Mouse (Mus musculus): Measurements from ENCODE around the gene Arg2. TPM values are rescaled to one million over a fixed set of nuclear protein-coding genes. Genes with fewer than 3 reads are reported as not detected.

Gene Arg2
- polyA plus RNA-seq, 1 experiment from 2014 or later, result 2.2 TPM

- H3K9me3 ChIP-seq (ENCODE audit: control insufficient read depth, low read length), result no peaks in the 10 kb centered on the region
- no peaks in the 10 kb centered on the region for H3K27me3 ChIP-seq (ENCODE audit: control insufficient read depth, insufficient read depth, low read length)
- no peak overlapping the region for H3K4me3 ChIP-seq (ENCODE audit: low read depth, low read length)
- no peak overlapping the region; the same call in 1 of the 2 replicates for H3K27ac ChIP-seq (replicated peaks)
- H3K4me1 ChIP-seq (replicated peaks; ENCODE audit: control insufficient read depth, insufficient read depth), result no peaks in the 10 kb centered on the region
- WGBS, result 84% methylated on average over 2 of the region's 2 CpGs
- TF ChIP-seq EP300 (optimal IDR thresholded peaks at IDR 0.05), result no peak
- peak; percentile 51 for TF ChIP-seq CTCF (IDR thresholded peaks at IDR 0.05; ENCODE audit: low read depth)
- ATAC-seq (ENCODE audit: low FRiP score, low TSS enrichment), result no peak
- H3K4me2 ChIP-seq (replicated peaks; ENCODE audit: low read depth), result no peak overlapping the region
- no peak overlapping the region for H3K9ac ChIP-seq (ENCODE audit: low read length)
- no peak for DNase-seq (ENCODE audit: low spot score)
- no peaks in the 10 kb centered on the region for H3K36me3 ChIP-seq (ENCODE audit: control insufficient read depth, insufficient read depth, low read length)
Measured at GRCm38 (mm10) chr12:79104544-79104943, 26.0 kb upstream of the Arg2 start.

GRCm38 (mm10) chr12:79105312-79105711, 25.3 kb upstream of the Arg2 start:
- 54% methylated on average over 5 of the region's 5 CpGs for WGBS
- H3K9ac ChIP-seq (ENCODE audit: low read length), result no peak overlapping the region

GRCm38 (mm10) chr12:79118991-79119390, 11.6 kb upstream of the Arg2 start:
- no peaks in the 10 kb centered on the region for H3K4me1 ChIP-seq (replicated peaks; ENCODE audit: control insufficient read depth, insufficient read depth)
- WGBS, result 84% methylated on average over 4 of the region's 4 CpGs
- H3K27me3 ChIP-seq (ENCODE audit: control insufficient read depth, insufficient read depth, low read length), result no peaks in the 10 kb centered on the region
- ATAC-seq (ENCODE audit: low FRiP score, low TSS enrichment), result peak; percentile 49
- no peak overlapping the region for H3K4me2 ChIP-seq (replicated peaks; ENCODE audit: low read depth)
- no peaks in the 10 kb centered on the region for H3K9me3 ChIP-seq (ENCODE audit: control insufficient read depth, low read length)
- H3K27ac ChIP-seq (replicated peaks), result no peak overlapping the region
- no peaks in the 10 kb centered on the region for H3K36me3 ChIP-seq (ENCODE audit: control insufficient read depth, insufficient read depth, low read length)
- TF ChIP-seq CTCF (IDR thresholded peaks at IDR 0.05; ENCODE audit: low read depth), result no peak
- TF ChIP-seq EP300 (optimal IDR thresholded peaks at IDR 0.05), result no peak
- H3K9ac ChIP-seq (ENCODE audit: low read length), result no peak overlapping the region
- no peak for DNase-seq (ENCODE audit: low spot score)
- no peak overlapping the region for H3K4me3 ChIP-seq (ENCODE audit: low read depth, low read length)

More at GRCm38 (mm10) chr12:79105312-79105711, 25.3 kb upstream of the Arg2 start:
- TF ChIP-seq EP300 (optimal IDR thresholded peaks at IDR 0.05), result no peak
- no peak for TF ChIP-seq CTCF (IDR thresholded peaks at IDR 0.05; ENCODE audit: low read depth)
- DNase-seq (ENCODE audit: low spot score) (no peak), ATAC-seq (ENCODE audit: low FRiP score, low TSS enrichment) (no peak)
- H3K9me3 ChIP-seq (ENCODE audit: control insufficient read depth, low read length), result no peaks in the 10 kb centered on the region
- no peak overlapping the region for H3K4me3 ChIP-seq (ENCODE audit: low read depth, low read length)
- H3K4me2 ChIP-seq (replicated peaks; ENCODE audit: low read depth), result no peak overlapping the region
- H3K36me3 ChIP-seq (ENCODE audit: control insufficient read depth, insufficient read depth, low read length), result no peaks in the 10 kb centered on the region
- H3K4me1 ChIP-seq (replicated peaks; ENCODE audit: control insufficient read depth, insufficient read depth), result no peaks in the 10 kb centered on the region
- no peak overlapping the region for H3K27ac ChIP-seq (replicated peaks)
- H3K27me3 ChIP-seq (ENCODE audit: control insufficient read depth, insufficient read depth, low read length), result no peaks in the 10 kb centered on the region

GRCm38 (mm10) chr12:79122820-79123219, 7.8 kb upstream of the Arg2 start:
- H3K36me3 ChIP-seq (ENCODE audit: control insufficient read depth, insufficient read depth, low read length), result no peaks in the 10 kb centered on the region
- no peak overlapping the region for H3K9ac ChIP-seq (ENCODE audit: low read length)
- WGBS, result 32% methylated on average over 3 of the region's 3 CpGs
- H3K27me3 ChIP-seq (ENCODE audit: control insufficient read depth, insufficient read depth, low read length), result no peaks in the 10 kb centered on the region
- H3K4me2 ChIP-seq (replicated peaks; ENCODE audit: low read depth), result no peak overlapping the region
- H3K4me1 ChIP-seq (replicated peaks; ENCODE audit: control insufficient read depth, insufficient read depth), result no peaks in the 10 kb centered on the region
- no peaks in the 10 kb centered on the region for H3K9me3 ChIP-seq (ENCODE audit: control insufficient read depth, low read length)
- H3K27ac ChIP-seq (replicated peaks), result no peak overlapping the region
- DNase-seq (ENCODE audit: low spot score) (no peak), ATAC-seq (ENCODE audit: low FRiP score, low TSS enrichment) (no peak)
- TF ChIP-seq CTCF (IDR thresholded peaks at IDR 0.05; ENCODE audit: low read depth), result peak; percentile 67
- no peak for TF ChIP-seq EP300 (optimal IDR thresholded peaks at IDR 0.05)
- no peak overlapping the region for H3K4me3 ChIP-seq (ENCODE audit: low read depth, low read length)

- TF ChIP-seq CTCF (IDR thresholded peaks at IDR 0.05; ENCODE audit: low read depth), result no peak
- no peak for TF ChIP-seq EP300 (optimal IDR thresholded peaks at IDR 0.05)
- ATAC-seq (ENCODE audit: low FRiP score, low TSS enrichment) (no peak), DNase-seq (ENCODE audit: low spot score) (no peak)
- H3K4me3 ChIP-seq (ENCODE audit: low read depth, low read length), result peak overlapping the region; percentile 43
- H3K27me3 ChIP-seq (ENCODE audit: control insufficient read depth, insufficient read depth, low read length), result peaks cover 2% of the 10 kb centered on the region; the same call in 1 of the 2 replicates
- no peaks in the 10 kb centered on the region for H3K4me1 ChIP-seq (replicated peaks; ENCODE audit: control insufficient read depth, insufficient read depth)
- no peaks in the 10 kb centered on the region for H3K9me3 ChIP-seq (ENCODE audit: control insufficient read depth, low read length)
- H3K27ac ChIP-seq (replicated peaks), result no peak overlapping the region
- 2% methylated on average over 22 of the region's 22 CpGs for WGBS
- H3K9ac ChIP-seq (ENCODE audit: low read length), result no peak overlapping the region
- H3K36me3 ChIP-seq (ENCODE audit: control insufficient read depth, insufficient read depth, low read length), result no peaks in the 10 kb centered on the region
- H3K4me2 ChIP-seq (replicated peaks; ENCODE audit: low read depth), result peak overlapping the region; percentile 69
Measured at GRCm38 (mm10) chr12:79131178-79131675, 650 bp downstream of the Arg2 start.

GRCm38 (mm10) chr12:79131706-79132460, 1.3 kb downstream of the Arg2 start:
- H3K4me1 ChIP-seq (replicated peaks; ENCODE audit: control insufficient read depth, insufficient read depth), result no peaks in the 10 kb centered on the region
- no peak overlapping the region; the same call in 1 of the 2 replicates for H3K4me2 ChIP-seq (replicated peaks; ENCODE audit: low read depth)
- 44% methylated on average over 5 of the region's 5 CpGs for WGBS
- TF ChIP-seq CTCF (IDR thresholded peaks at IDR 0.05; ENCODE audit: low read depth) (no peak), EP300 (optimal IDR thresholded peaks at IDR 0.05) (no peak)
- H3K27me3 ChIP-seq (ENCODE audit: control insufficient read depth, insufficient read depth, low read length), result peaks cover 2% of the 10 kb centered on the region; the same call in 1 of the 2 replicates
- no peak overlapping the region for H3K27ac ChIP-seq (replicated peaks)
- DNase-seq (ENCODE audit: low spot score), result no peak
- H3K36me3 ChIP-seq (ENCODE audit: control insufficient read depth, insufficient read depth, low read length), result no peaks in the 10 kb centered on the region
- no peaks in the 10 kb centered on the region for H3K9me3 ChIP-seq (ENCODE audit: control insufficient read depth, low read length)
- H3K9ac ChIP-seq (ENCODE audit: low read length), result no peak overlapping the region
- ATAC-seq (ENCODE audit: low FRiP score, low TSS enrichment), result no peak
- peak overlapping the region; percentile 43; the same call in 1 of the 2 replicates for H3K4me3 ChIP-seq (ENCODE audit: low read depth, low read length)

Data from stomach, postnatal 0 days (tissue).